Mouse (Mus musculus) adrenal gland, postnatal 14 days (tissue): ENCODE data around the gene Fbxo6. TPM values are rescaled to one million over a fixed set of nuclear protein-coding genes. Genes with fewer than 3 reads are reported as not detected.

Source experiments
- DNase-seq: peaks from one replicate; pipeline ENCODE4 v3.0.0; 2021; ENCODE audit warnings: mixed read lengths
- total RNA-seq: library from RNA; stranded (reverse); gene quantifications from 2 replicates; pipeline ENCODE4 v1.2.3, GENCODE M21; 2021

Fbxo6 gene
- total RNA-seq, 1 experiment from 2014 or later = 31.0 TPM

- DNase-seq = peak; percentile 57
Observed at GRCm38 (mm10) chr4:148160436-148161390, 8.8 kb upstream of the Fbxo6 start, which contains the start of the genes Fbxo44 and Fbxo2. Fbxo44 (minus strand) TSS chr4:148160482. Fbxo2 (plus strand) TSS chr4:148160621.

GRCm38 (mm10) chr4:148159544-148160435 is 7.8 kb upstream of the Fbxo6 start:
- peak; percentile 96 for DNase-seq

- DNase-seq = no peak
Observed at GRCm38 (mm10) chr4:148158436-148159348, 6.8 kb upstream of the Fbxo6 start.

- peak; percentile 63 for DNase-seq
Observed at GRCm38 (mm10) chr4:148154982-148155381, 3.0 kb upstream of the Fbxo6 start.

- DNase-seq = no peak
Observed at GRCm38 (mm10) chr4:148154006-148154405, 2.1 kb upstream of the Fbxo6 start.

- no peak for DNase-seq
Observed at GRCm38 (mm10) chr4:148152547-148152946, 607 bp upstream of the Fbxo6 start.

GRCm38 (mm10) chr4:148150953-148151266 is 1.0 kb downstream of the Fbxo6 start:
- no peak for DNase-seq

GRCm38 (mm10) chr4:148150242-148150641 is 1.7 kb downstream of the Fbxo6 start:
- DNase-seq = no peak

GRCm38 (mm10) chr4:148149540-148149939 is 2.4 kb downstream of the Fbxo6 start:
- DNase-seq = no peak

GRCm38 (mm10) chr4:148147714-148148113 is 4.2 kb downstream of the Fbxo6 start:
- DNase-seq = no peak

- DNase-seq = no peak
Observed at GRCm38 (mm10) chr4:148143721-148144120, 8.2 kb downstream of the Fbxo6 start.

GRCm38 (mm10) chr4:148140098-148141011 is 11.6 kb downstream of the Fbxo6 start:
- DNase-seq = peak; percentile 95

GRCm38 (mm10) chr4:148139767-148140097 is 12.2 kb downstream of the Fbxo6 start:
- no peak for DNase-seq

GRCm38 (mm10) chr4:148137503-148137902 is 14.4 kb downstream of the Fbxo6 start:
- DNase-seq = no peak

GRCm38 (mm10) chr4:148134988-148135387 is 17.0 kb downstream of the Fbxo6 start:
- DNase-seq = no peak

- DNase-seq = peak; percentile 56
Observed at GRCm38 (mm10) chr4:148131497-148132081, 20.4 kb downstream of the Fbxo6 start.

GRCm38 (mm10) chr4:148130561-148131413 is 21.2 kb downstream of the Fbxo6 start, which contains the start of gene Draxin:
Draxin (minus strand) TSS chr4:148130698.
- peak; percentile 69 for DNase-seq

GRCm38 (mm10) chr4:148130133-148130532 is 21.8 kb downstream of the Fbxo6 start, which contains the start of gene Mad2l2:
Mad2l2 (plus strand) TSS chr4:148130384.
- no peak for DNase-seq

GRCm38 (mm10) chr4:148128672-148129071 is 23.3 kb downstream of the Fbxo6 start:
- no peak for DNase-seq
